Mouse (Mus musculus) G1E (cell line): ENCODE measurements at regions not wholly inside any gene's neighbourhood (a gene's known extent, or its start where the extent isn't known, plus 50 kb on each side); places are given as distances from the start of the nearest gene placed in this dataset.

Source experiments
- ATAC-seq: 2 replicates; pipeline ENCODE4 v1.8.0; 2016; ENCODE audit warnings: mild to moderate bottlenecking; ENCODE audit not compliant: insufficient number of reproducible peaks, poor library complexity, low FRiP score, severe bottlenecking; ENCODE audit errors: extremely low read depth
- DNase-seq: peaks from one replicate; pipeline ENCODE4 v3.0.0; 2012; ENCODE audit warnings: low spot score
- H3K27me3 ChIP-seq: 2 replicates; pipeline ENCODE4 v1.6.1; 2012; ENCODE audit warnings: mild to moderate bottlenecking, low read length, inconsistent platforms; ENCODE audit not compliant: insufficient read depth
- H3K36me3 ChIP-seq: replicated peaks from 2 replicates; pipeline ENCODE3; 2012; ENCODE audit warnings: mild to moderate bottlenecking, inconsistent platforms
- H3K4me1 ChIP-seq: 2 replicates; pipeline ENCODE4 v1.6.1; 2012; ENCODE audit warnings: low read depth, low read length, inconsistent platforms, mixed read lengths; ENCODE audit not compliant: insufficient read depth
- H3K4me3 ChIP-seq: 2 replicates; pipeline ENCODE4 v1.5.1; 2012; ENCODE audit warnings: low read depth, mild to moderate bottlenecking, inconsistent platforms, low read length, moderate library complexity, mixed read lengths
- H3K9me3 ChIP-seq: replicated peaks from 2 replicates; pipeline ENCODE4 v1.6.1; 2012; ENCODE audit warnings: inconsistent platforms
- CTCF ChIP-seq: IDR thresholded peaks from 2 replicates; pipeline ENCODE4 v1.5.1; 2012; ENCODE audit warnings: low read depth, low read length, inconsistent platforms, mixed read lengths
- GATA1 ChIP-seq: IDR thresholded peaks from 2 replicates; pipeline ENCODE4 v1.6.1; 2012; ENCODE audit warnings: borderline replicate concordance, low read length, inconsistent platforms, mixed read lengths
- GATA2 ChIP-seq: IDR thresholded peaks from 2 replicates; pipeline ENCODE4 v1.6.1; 2012; ENCODE audit warnings: low read depth, low read length, inconsistent platforms, borderline replicate concordance
- POLR2AphosphoS5 ChIP-seq: IDR thresholded peaks from 2 replicates; pipeline ENCODE4 v1.6.1; 2012; ENCODE audit warnings: low read depth, low read length, inconsistent platforms; ENCODE audit not compliant: insufficient replicate concordance
- TAL1 ChIP-seq: conservative IDR thresholded peaks from 2 replicates; pipeline ENCODE4 v1.6.1; 2012; ENCODE audit warnings: low read depth, low read length, inconsistent platforms, mixed read lengths

DNA sequence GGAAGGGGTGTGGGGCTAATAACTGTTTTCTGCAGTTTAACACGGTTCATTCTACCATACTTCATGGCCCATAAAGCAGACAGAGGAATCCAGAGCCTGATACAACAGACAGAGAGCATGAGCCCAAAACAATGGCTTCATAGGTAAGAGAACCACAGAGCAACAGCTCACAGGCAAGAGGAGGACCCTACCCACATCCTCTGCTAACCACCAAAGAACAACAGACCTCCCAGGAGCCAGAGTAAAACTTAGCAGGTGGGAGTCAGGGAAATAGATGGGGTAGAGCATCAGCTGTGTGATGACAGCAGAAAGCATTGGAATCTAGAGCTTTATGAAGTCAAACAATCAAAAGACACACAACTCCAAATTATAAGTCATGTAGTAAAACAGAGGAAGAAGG is 231.8 kb downstream of the 1700129C05Rik start:
- TF ChIP-seq CTCF (no peak), TAL1 (no peak), POLR2AphosphoS5 (no peak), GATA1 (no peak), GATA2 (no peak)

DNA sequence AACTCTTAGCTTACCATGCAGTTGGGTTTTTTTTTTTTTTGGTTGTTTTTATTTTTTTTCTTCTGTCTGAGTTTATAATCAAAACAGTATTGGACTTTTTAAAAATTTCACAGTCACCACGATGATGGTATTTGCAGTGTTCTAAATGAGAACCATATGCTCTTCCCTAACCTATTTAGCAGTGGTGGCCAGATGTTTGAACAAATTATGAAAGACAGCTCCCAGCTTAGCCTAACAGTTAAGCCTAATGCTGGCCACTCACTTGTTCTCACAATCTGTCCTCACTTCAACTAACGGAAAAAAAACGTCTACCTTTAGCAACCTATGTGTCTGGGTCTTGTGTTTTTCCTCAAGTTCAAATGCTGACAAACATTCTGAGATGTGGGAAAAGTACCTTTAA is 234.8 kb downstream of the 1700129C05Rik start:
- no peak overlapping the region for H3K4me3 ChIP-seq
- ATAC-seq: no peak
- no peaks in the 10 kb centered on the region for H3K4me1 ChIP-seq
- TF ChIP-seq POLR2AphosphoS5 (no peak), TAL1 (no peak), GATA1 (no peak), GATA2 (no peak), CTCF (no peak)
- peaks cover 20% of the 10 kb centered on the region for H3K9me3 ChIP-seq
- no peak for DNase-seq
- H3K27me3 ChIP-seq: no peaks in the 10 kb centered on the region
- H3K36me3 ChIP-seq: no peaks in the 10 kb centered on the region

More for the DNA sequence above, 231.8 kb downstream of the 1700129C05Rik start:
- DNase-seq: no peak
- no peaks in the 10 kb centered on the region for H3K4me1 ChIP-seq
- H3K36me3 ChIP-seq: no peaks in the 10 kb centered on the region
- ATAC-seq: no peak
- H3K9me3 ChIP-seq: peaks cover 11% of the 10 kb centered on the region
- H3K4me3 ChIP-seq: no peak overlapping the region
- H3K27me3 ChIP-seq: no peaks in the 10 kb centered on the region

DNA sequence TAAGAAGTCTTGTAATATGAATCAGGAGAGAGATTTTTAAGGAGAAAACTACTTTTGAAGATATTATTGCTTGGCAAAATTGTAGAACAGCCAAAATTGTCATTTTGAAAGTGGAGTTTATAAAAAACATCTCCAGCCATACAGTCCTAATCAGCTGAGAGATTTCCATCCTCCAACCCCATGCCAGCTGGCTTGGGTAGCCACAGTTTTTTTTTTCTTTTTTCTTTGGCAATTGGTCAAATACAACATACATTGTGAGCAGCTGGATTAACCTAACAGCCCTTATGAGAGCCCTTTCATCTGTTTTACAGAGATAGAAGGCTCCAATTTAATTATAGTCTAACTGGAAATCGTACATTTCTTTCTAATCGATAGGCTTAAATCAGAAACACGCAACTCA is 235.3 kb downstream of the 1700129C05Rik start:
- DNase-seq: no peak
- Histone ChIP-seq H3K36me3 (no peaks in the 10 kb centered on the region), H3K4me3 (no peak overlapping the region), H3K4me1 (no peaks in the 10 kb centered on the region), H3K27me3 (no peaks in the 10 kb centered on the region), H3K9me3 (peaks cover 20% of the 10 kb centered on the region)
- TF ChIP-seq POLR2AphosphoS5 (no peak), GATA2 (no peak), CTCF (no peak), TAL1 (no peak), GATA1 (no peak)
- no peak for ATAC-seq

- Histone ChIP-seq H3K4me1 (no peaks in the 10 kb centered on the region), H3K9me3 (peaks cover 26% of the 10 kb centered on the region), H3K27me3 (no peaks in the 10 kb centered on the region), H3K36me3 (no peaks in the 10 kb centered on the region), H3K4me3 (no peak overlapping the region)
- TF ChIP-seq CTCF (no peak), GATA1 (no peak), TAL1 (no peak), POLR2AphosphoS5 (no peak), GATA2 (no peak)
- ATAC-seq (no peak), DNase-seq (no peak)
Observed at GRCm38 (mm10) chr14:58906631-58907030, 236.1 kb downstream of the 1700129C05Rik start.

DNA sequence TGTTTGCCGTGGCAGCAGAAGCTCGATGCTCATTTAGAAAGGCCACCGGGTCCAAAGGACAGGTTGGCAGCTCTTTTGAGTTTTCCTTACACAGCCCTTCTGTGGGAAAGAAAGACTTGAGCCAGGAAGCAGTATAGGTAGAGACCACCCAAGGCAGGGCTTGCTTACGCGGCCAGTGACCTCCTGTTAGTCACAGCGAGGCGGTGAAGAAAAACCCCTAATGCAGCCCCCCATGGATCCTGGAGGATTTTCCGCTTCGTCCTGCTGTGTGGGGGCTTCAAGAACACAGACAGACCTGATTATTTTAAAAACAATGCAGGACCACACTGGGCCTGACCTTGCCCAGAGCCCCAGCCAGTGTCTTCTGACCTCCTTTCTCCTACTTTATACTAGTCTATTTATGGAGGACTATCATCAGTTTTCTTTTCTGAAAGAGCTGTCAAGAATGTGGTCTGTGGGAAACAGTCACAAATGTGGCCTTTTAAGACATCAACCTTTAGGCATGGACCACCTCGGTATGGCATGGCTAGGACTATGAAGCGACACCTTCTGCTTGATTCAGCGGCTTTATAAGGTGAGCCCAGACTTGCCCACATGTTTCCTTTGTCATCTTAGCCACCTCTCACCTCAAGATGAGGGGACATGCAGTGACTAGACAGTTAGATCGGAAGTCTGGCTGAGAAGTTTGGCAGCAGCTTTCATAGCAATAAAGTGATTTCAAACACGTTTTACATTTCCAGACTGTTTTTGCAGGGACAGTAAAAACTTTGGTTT is 274.3 kb downstream of the 1700129C05Rik start:
- DNase-seq (no peak), ATAC-seq (no peak)
- H3K4me1 ChIP-seq: no peaks in the 10 kb centered on the region
- TF ChIP-seq GATA2 (no peak), GATA1 (no peak), POLR2AphosphoS5 (no peak), TAL1 (no peak), CTCF (no peak)
- no peak overlapping the region for H3K4me3 ChIP-seq
- no peaks in the 10 kb centered on the region for H3K27me3 ChIP-seq
- H3K9me3 ChIP-seq: peaks cover 12% of the 10 kb centered on the region
- H3K36me3 ChIP-seq: no peaks in the 10 kb centered on the region

- Histone ChIP-seq H3K9me3 (peaks cover 12% of the 10 kb centered on the region), H3K4me1 (no peaks in the 10 kb centered on the region), H3K27me3 (no peaks in the 10 kb centered on the region), H3K4me3 (no peak overlapping the region), H3K36me3 (no peaks in the 10 kb centered on the region)
- TF ChIP-seq GATA1: no peak
- no peak for TF ChIP-seq POLR2AphosphoS5
- TF ChIP-seq CTCF: no peak
- TF ChIP-seq GATA2: no peak
- TF ChIP-seq TAL1: no peak
- ATAC-seq (no peak), DNase-seq (no peak)
Observed at GRCm38 (mm10) chr14:58867396-58868107, 275.1 kb downstream of the 1700129C05Rik start.
